Mouse (Mus musculus) lung, embryonic 16.5 days (tissue): ENCODE data around the gene Igf1r. TPM values are rescaled to one million over a fixed set of nuclear protein-coding genes. Genes with fewer than 3 reads are reported as not detected.

Experiments used
- ATAC-seq: fragments of 200-750 bp; cut with Nextera tagmentation; 2 replicates; pipeline ENCODE4 v1.8.0; 2017; ENCODE audit warnings: low read depth, mild to moderate bottlenecking, moderate library complexity
- H3K27ac ChIP-seq: fragments of 300-500 bp; sonication (generic); 2 replicates; pipeline ENCODE4 v1.5.1; 2014; ENCODE audit warnings: mild to moderate bottlenecking, control low read depth, low read length
- H3K27me3 ChIP-seq: fragments of 300-500 bp; sonication (generic); 2 replicates; pipeline ENCODE4 v1.6.1; 2014; ENCODE audit warnings: low read depth, low read length, mixed read lengths; ENCODE audit not compliant: control insufficient read depth, insufficient read depth
- H3K36me3 ChIP-seq: fragments of 300-500 bp; sonication (generic); 2 replicates; pipeline ENCODE4 v1.6.1; 2014; ENCODE audit warnings: low read length; ENCODE audit not compliant: control insufficient read depth, insufficient read depth
- H3K4me1 ChIP-seq: fragments of 300-500 bp; sonication (generic); replicated peaks from 2 replicates; pipeline ENCODE4 v1.6.1; 2014; ENCODE audit warnings: low read length, mixed read lengths; ENCODE audit not compliant: control insufficient read depth, insufficient read depth
- H3K4me2 ChIP-seq: fragments of 300-500 bp; sonication (generic); 2 replicates; pipeline ENCODE4 v1.6.1; 2014; ENCODE audit warnings: low read depth, low read length, control low read depth
- H3K4me3 ChIP-seq: fragments of 300-500 bp; sonication (generic); 2 replicates; pipeline ENCODE4 v1.5.1; 2014; ENCODE audit warnings: mild to moderate bottlenecking, low read length, control low read depth
- H3K9ac ChIP-seq: fragments of 300-500 bp; sonication (generic); 2 replicates; pipeline ENCODE4 v1.6.1; 2014; ENCODE audit warnings: low read length, control low read depth
- H3K9me3 ChIP-seq: fragments of 300-500 bp; sonication (generic); 2 replicates; pipeline ENCODE4 v1.6.1; 2016; ENCODE audit warnings: low read length; ENCODE audit not compliant: control insufficient read depth
- WGBS: fragments of 180-500 bp; shearing (Covaris S2); extraction: QIAGEN DNeasy Blood & Tissue Kit; methylation state at CpG from one replicate; pipeline ENCODE4 v1.1.7; 2014; 5-methylcytosine and 5-hydroxymethylcytosine counted together
- polyA plus RNA-seq: library from polyadenylated mRNA; unstranded; fragments of >200 nt; fragmentation: Nextera tagmentation; extraction: Ambion mirVana; gene quantifications from 2 replicates; pipeline ENCODE4 v1.2.1, GENCODE M21; 2015

The Igf1r gene
- polyA plus RNA-seq, 1 experiment from 2014 or later, result 19.9 TPM

DNA sequence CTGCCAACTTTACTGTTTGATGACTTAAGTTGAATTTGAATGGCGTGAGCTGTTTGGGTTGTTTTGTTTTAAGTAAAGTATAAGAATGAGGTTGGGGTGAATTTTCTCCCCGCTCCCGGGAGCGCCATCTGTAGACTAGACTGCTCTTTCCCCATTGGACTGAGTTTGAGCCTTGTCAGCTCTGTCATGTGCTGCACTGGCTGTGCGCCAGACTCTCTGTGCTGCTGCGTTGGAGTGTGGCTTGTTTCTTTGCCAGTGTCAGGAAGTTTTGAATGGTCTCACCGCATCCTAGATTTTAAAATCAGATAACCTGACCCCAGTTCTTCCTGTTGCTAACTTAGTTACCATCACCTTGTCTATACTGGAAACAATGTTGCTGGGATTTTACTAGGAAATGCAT, 118.0 kb downstream of the Igf1r start:
- Histone ChIP-seq H3K9ac (no peak overlapping the region), H3K36me3 (no peaks in the 10 kb centered on the region), H3K9me3 (no peaks in the 10 kb centered on the region), H3K27ac (peak overlapping the region; percentile 39; the same call in 1 of the 2 replicates), H3K4me1 (peaks cover 62% of the 10 kb centered on the region), H3K27me3 (no peaks in the 10 kb centered on the region), H3K4me3 (no peak overlapping the region), H3K4me2 (peak overlapping the region; percentile 31; the same call in 1 of the 2 replicates)
- WGBS, result 5% methylated on average over 7 of the region's 7 CpGs
- ATAC-seq, result peak; percentile 57

DNA sequence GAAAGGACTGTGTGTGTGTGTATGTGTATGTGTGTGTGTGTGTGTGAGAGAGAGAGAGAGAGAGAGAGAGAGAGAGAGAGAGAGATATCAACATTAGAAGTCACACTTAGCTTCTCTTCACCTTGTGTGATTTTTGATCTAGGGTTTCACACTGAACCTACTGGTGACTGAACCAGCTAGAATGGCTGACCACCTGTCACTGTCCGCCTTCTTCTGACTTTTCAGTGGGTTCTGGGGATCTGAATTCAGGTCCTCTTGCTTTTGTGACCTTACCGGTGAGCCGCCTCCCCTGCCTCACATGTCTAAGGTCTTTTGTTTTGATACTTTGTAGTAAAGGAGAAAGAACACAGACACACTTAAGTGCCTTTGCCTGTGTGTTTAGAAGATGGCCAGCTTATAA, 118.4 kb downstream of the Igf1r start:
- no peak for ATAC-seq
- H3K9me3 ChIP-seq, result no peaks in the 10 kb centered on the region
- H3K4me2 ChIP-seq, result no peak overlapping the region
- no peaks in the 10 kb centered on the region for H3K27me3 ChIP-seq
- peaks cover 62% of the 10 kb centered on the region for H3K4me1 ChIP-seq
- no peak overlapping the region for H3K9ac ChIP-seq
- H3K36me3 ChIP-seq, result no peaks in the 10 kb centered on the region
- no peak overlapping the region for H3K27ac ChIP-seq
- H3K4me3 ChIP-seq, result no peak overlapping the region
- 87% methylated on average over 3 of the region's 3 CpGs for WGBS

DNA sequence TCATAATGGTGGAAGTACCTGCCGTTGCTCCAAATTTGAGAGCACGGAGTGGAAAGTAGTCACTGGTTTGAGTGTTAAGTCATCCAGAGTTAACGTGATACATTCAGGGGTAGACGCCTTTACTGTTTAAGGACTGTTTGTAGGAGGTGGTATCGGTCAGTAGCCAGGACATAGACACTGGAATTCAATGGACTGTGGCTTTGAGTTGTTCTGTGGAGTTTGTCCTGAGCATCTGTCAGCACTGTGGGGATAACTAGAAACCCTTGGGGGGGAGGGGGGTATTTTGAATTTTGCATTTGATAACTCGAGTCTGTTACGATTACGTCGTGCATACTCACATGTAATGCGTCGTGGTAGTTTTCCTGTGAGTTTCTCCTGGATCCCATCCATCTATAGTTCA, 119.1 kb downstream of the Igf1r start:
- no peaks in the 10 kb centered on the region for H3K9me3 ChIP-seq
- whole genome bisulfite sequencing, result 88% methylated on average over 11 of the region's 11 CpGs
- no peak for ATAC-seq
- no peak overlapping the region for H3K4me3 ChIP-seq
- H3K9ac ChIP-seq, result no peak overlapping the region
- peaks cover 64% of the 10 kb centered on the region for H3K4me1 ChIP-seq
- H3K4me2 ChIP-seq, result no peak overlapping the region
- H3K27me3 ChIP-seq, result no peaks in the 10 kb centered on the region
- no peaks in the 10 kb centered on the region for H3K36me3 ChIP-seq
- no peak overlapping the region for H3K27ac ChIP-seq

DNA sequence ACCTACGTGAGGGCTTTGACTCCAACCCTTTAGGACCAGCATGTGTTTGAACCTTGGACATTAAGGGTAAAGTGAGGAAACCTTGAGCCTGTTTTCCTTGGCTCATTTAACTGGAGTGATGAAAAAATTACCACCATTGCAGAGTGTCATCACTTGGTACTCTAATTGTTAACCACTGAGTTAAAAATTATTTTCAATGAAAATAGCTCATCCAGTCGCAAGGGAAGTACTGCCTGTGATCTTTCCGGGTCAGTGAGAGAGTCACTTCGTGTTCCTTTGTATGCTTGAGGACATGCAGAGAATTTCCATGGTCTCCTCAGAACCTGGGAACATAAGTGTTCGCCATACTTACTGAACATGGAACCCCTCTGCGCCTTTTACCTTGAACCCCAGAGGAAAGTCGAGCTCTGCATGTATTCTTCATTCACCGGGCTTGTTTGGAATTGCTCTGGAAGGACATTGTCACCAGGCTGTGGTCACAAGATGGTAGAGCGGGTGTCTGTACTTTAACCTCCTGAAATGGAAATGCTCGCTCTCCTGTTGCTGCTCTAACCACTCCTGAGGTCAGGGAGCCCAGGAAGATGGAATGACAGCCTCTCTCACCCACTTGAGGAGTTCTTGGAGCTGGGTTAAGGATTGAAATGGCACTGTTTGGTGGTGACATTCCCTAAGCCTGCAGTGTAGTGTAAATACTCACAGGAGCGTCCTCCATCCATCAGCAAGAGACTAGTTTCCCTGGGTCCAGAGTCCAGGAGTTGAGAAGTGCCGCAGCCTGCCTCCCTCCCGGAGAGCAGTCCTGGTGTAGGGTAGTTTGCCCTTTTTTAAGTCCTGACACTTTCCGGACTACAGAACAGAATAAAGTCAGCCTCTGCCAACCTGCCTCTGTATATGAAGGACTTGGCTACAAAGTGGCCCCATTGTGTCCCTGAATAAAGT, 120.2 kb downstream of the Igf1r start:
- ATAC-seq, result peak; percentile 37
- no peaks in the 10 kb centered on the region for H3K27me3 ChIP-seq
- no peaks in the 10 kb centered on the region for H3K36me3 ChIP-seq
- no peaks in the 10 kb centered on the region for H3K9me3 ChIP-seq
- no peak overlapping the region for H3K4me3 ChIP-seq
- peak overlapping the region; percentile 49 for H3K27ac ChIP-seq
- H3K9ac ChIP-seq, result no peak overlapping the region
- peak overlapping the region; percentile 3; the same call in 1 of the 2 replicates for H3K4me2 ChIP-seq
- H3K4me1 ChIP-seq, result peaks cover 64% of the 10 kb centered on the region
- WGBS, result 66% methylated on average over 14 of the region's 14 CpGs

DNA sequence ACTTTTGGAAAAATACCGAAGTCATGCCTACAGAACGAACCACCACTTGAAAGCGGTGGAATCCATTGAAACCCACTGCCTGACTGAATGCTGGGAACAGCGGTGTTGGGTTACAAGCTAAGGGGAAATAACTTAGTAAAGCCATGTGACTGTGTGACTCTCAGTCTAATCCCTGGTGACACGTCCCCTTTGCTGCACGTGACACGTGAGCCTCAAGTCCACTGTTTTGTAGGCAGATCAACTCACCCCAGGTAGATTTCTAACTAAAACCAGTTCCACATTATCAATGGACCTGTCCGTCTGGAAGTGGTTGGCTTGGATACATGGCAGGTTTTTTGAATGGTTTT, 120.8 kb downstream of the Igf1r start:
- H3K4me1 ChIP-seq, result peaks cover 64% of the 10 kb centered on the region

DNA sequence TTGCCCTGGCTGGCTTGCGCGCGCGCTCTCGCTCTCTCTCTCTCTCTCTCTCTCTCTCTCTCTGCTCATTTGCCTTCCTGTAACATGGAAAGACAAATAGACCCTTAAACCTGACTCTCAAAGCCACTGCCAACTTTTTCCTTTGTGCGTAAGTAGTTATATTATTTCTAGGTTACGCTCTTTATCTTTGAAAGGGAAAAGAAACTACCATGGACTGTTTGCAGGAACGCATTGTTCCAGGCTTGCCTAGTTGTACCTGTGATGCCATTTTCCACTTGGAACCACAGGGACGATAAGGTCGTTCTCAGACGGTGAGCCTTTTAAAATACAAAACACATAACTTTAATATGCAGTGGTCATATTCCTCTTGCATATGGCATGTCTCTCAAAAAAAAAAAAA, 122.1 kb downstream of the Igf1r start:
- Histone ChIP-seq H3K27me3 (no peaks in the 10 kb centered on the region), H3K4me1 (peaks cover 63% of the 10 kb centered on the region), H3K4me3 (no peak overlapping the region), H3K27ac (peak overlapping the region; percentile 40), H3K9ac (no peak overlapping the region), H3K9me3 (no peaks in the 10 kb centered on the region), H3K4me2 (no peak overlapping the region), H3K36me3 (no peaks in the 10 kb centered on the region)
- WGBS, result 60% methylated on average over 11 of the region's 11 CpGs
- no peak for ATAC-seq

More for the DNA sequence above, 120.8 kb downstream of the Igf1r start:
- ATAC-seq, result peak; percentile 69
- H3K27me3 ChIP-seq, result no peaks in the 10 kb centered on the region
- H3K27ac ChIP-seq, result peak overlapping the region; percentile 49
- peak overlapping the region; percentile 3; the same call in 1 of the 2 replicates for H3K4me2 ChIP-seq
- H3K36me3 ChIP-seq, result no peaks in the 10 kb centered on the region
- H3K4me3 ChIP-seq, result no peak overlapping the region
- no peaks in the 10 kb centered on the region for H3K9me3 ChIP-seq
- no peak overlapping the region for H3K9ac ChIP-seq
- WGBS, result 40% methylated on average over 8 of the region's 8 CpGs

DNA sequence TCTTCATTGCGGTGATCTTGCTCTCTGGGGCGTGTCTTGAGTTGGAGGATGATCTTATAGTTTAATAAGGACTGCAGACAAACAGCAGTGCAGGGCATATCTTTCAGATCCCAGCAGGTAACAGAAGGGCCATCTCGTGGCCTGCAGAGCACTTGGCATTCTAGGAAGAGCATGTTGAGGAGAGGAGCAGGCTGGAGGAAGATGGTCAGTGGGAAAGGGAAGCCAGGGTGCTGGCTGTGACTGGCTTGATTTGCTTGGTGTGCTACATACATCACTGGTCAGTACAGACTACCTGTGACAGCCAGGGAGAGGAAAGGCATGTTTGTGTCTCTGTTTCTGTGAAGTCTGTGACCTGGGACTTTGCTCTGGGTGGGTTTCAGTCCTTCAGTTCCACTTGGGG, 122.8 kb downstream of the Igf1r start:
- Histone ChIP-seq H3K4me3 (no peak overlapping the region), H3K36me3 (no peaks in the 10 kb centered on the region), H3K4me1 (peaks cover 64% of the 10 kb centered on the region), H3K27ac (no peak overlapping the region), H3K27me3 (no peaks in the 10 kb centered on the region), H3K4me2 (no peak overlapping the region), H3K9ac (no peak overlapping the region), H3K9me3 (no peaks in the 10 kb centered on the region)
- WGBS, result 67% methylated on average over 3 of the region's 3 CpGs
- no peak for ATAC-seq

DNA sequence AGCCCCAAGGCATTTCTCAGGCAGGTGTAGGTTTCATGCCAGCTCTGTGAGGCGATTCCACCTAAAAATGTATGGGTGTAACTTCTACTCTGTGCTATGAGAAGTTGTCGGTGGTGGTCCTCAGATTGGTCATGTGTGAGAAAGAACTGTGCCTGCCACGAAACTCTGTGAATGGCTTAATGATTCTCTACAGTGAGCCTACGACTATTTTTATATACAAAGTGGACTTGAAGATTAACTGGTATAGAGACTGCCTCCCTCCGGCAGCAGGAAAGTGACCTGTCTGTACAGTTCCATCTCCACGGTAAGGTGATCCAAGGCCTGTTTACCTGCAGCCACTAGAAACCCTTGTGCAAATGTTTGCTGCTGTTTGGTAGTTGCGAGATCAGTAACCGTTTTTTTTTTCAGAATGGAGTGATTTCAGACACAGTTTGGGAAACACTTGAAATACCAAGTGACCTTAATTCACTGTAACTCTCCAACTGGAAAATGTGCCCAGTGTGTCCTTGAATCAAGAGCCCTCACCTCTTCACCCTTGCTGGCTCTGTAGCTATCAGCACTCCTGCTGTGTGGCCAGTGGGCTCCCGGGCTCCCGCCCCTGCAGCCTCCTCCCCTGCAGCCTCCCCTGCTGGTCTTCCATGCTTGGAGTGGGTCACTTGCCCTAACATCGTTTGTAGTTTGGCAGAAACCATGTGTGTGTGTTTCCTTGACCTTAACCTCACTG, 127.7 kb downstream of the Igf1r start:
- Histone ChIP-seq H3K9ac (no peak overlapping the region), H3K27ac (peak overlapping the region; percentile 67), H3K4me1 (peaks cover 54% of the 10 kb centered on the region)

DNA sequence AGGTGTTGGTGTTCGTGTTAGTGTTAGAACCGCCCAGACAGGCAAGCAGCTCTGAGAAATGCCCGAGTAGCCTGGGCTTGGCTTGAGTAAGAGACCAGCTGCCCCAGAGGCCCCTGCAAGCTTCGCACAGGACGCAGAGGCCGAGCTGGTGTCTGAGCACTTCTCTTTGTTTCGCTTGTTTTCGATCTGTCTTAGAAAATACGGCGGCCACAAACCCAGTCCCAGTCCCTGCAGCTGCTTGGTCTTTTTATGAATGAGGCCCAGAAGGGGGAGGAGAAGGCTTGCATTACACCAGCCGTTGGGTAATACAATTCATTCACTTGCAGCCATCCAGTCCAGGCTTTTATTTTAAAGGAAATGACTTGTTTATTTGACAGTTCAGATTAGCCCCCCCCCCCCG, 132.7 kb downstream of the Igf1r start:
- H3K4me2 ChIP-seq, result peak overlapping the region; percentile 45
- WGBS, result 5% methylated on average over 12 of the region's 12 CpGs
- H3K9ac ChIP-seq, result peak overlapping the region; percentile 46
- H3K9me3 ChIP-seq, result no peaks in the 10 kb centered on the region
- H3K4me1 ChIP-seq, result peaks cover 53% of the 10 kb centered on the region
- peak overlapping the region; percentile 87 for H3K27ac ChIP-seq
- H3K36me3 ChIP-seq, result no peaks in the 10 kb centered on the region
- no peak overlapping the region for H3K4me3 ChIP-seq
- peak; percentile 88 for ATAC-seq
- no peaks in the 10 kb centered on the region for H3K27me3 ChIP-seq

More for the DNA sequence above, 127.7 kb downstream of the Igf1r start:
- 36% methylated on average over 11 of the region's 11 CpGs for WGBS
- Histone ChIP-seq H3K36me3 (no peaks in the 10 kb centered on the region), H3K9me3 (no peaks in the 10 kb centered on the region), H3K4me2 (no peak overlapping the region), H3K27me3 (no peaks in the 10 kb centered on the region), H3K4me3 (no peak overlapping the region)
- peak; percentile 60 for ATAC-seq
